Mouse (Mus musculus) MEL (cell line): Measurements from ENCODE around the gene Pgpep1. TPM values are rescaled to one million over a fixed set of nuclear protein-coding genes. Genes with fewer than 3 reads are reported as not detected.

ENCODE experiments used
- DNase-seq: peaks from one replicate; pipeline ENCODE4 v3.0.0; 2011; ENCODE audit warnings: low read depth, low spot score
- H3K27ac ChIP-seq: 2 replicates; pipeline ENCODE4 v1.5.1; 2012; ENCODE audit warnings: low read depth, mild to moderate bottlenecking, control low read depth, low read length, moderate library complexity; ENCODE audit not compliant: control insufficient read depth
- H3K27me3 ChIP-seq, 2 experiments: fragments of 150-350 bp in 1 of 2; sonication (generic) in 1 of 2; 2 replicates each; pipeline ENCODE4 v1.6.1; 2012; ENCODE audit warnings: low read length in 2 of 2, mild to moderate bottlenecking in 2 of 2, improper control_type of control experiment in 1 of 2, moderate library complexity in 1 of 2; ENCODE audit not compliant: insufficient read depth in 2 of 2, control insufficient read depth in 1 of 2
- H3K36me3 ChIP-seq, 2 experiments: 2 replicates each; pipeline ENCODE4 v1.6.1; 2012 to 2014; ENCODE audit warnings: low read length in 2 of 2, improper control_type of control experiment in 1 of 2, inconsistent platforms in 1 of 2, mild to moderate bottlenecking in 1 of 2; ENCODE audit not compliant: insufficient read depth in 2 of 2, control insufficient read depth in 1 of 2
- H3K4me1 ChIP-seq, 2 experiments: fragments of 150-350 bp in 1 of 2; sonication (generic) in 1 of 2; 2 replicates each; pipeline ENCODE4 v1.6.1; 2012; ENCODE audit warnings: low read length in 2 of 2, improper control_type of control experiment in 1 of 2, mild to moderate bottlenecking in 1 of 2; ENCODE audit not compliant: insufficient read depth in 2 of 2, control insufficient read depth in 1 of 2
- H3K4me3 ChIP-seq, 2 experiments: fragments of 150-350 bp in 1 of 2; sonication (generic) in 1 of 2; 2 replicates each; pipeline ENCODE4 v1.5.1; 2012; ENCODE audit warnings: low read depth in 2 of 2, low read length in 2 of 2, mild to moderate bottlenecking in 2 of 2, moderate library complexity in 2 of 2, control low read depth in 1 of 2, improper control_type of control experiment in 1 of 2; ENCODE audit not compliant: control insufficient read depth in 1 of 2, insufficient read depth in 1 of 2
- H3K79me2 ChIP-seq: 2 replicates; pipeline ENCODE4 v1.6.1; 2012; ENCODE audit warnings: mild to moderate bottlenecking, low read length, moderate library complexity; ENCODE audit not compliant: control insufficient read depth, poor library complexity, insufficient read depth
- H3K9ac ChIP-seq: 2 replicates; pipeline ENCODE4 v1.6.1; 2012; ENCODE audit warnings: low read depth, mild to moderate bottlenecking, control low read depth, low read length, moderate library complexity; ENCODE audit not compliant: control insufficient read depth, poor library complexity, severe bottlenecking
- H3K9me3 ChIP-seq: fragments of 150-350 bp; sonication (generic); replicated peaks from 2 replicates; pipeline ENCODE4 v1.6.1; 2012; ENCODE audit warnings: mild to moderate bottlenecking, low read length, improper control_type of control experiment, moderate library complexity; ENCODE audit not compliant: insufficient read depth
- CHD1 ChIP-seq: IDR thresholded peaks from 2 replicates; pipeline ENCODE4 v1.6.1; 2012; ENCODE audit warnings: low read depth, mild to moderate bottlenecking, inconsistent platforms, low read length, improper control_type of control experiment
- CTCF ChIP-seq, 3 experiments: IDR thresholded peaks in 2 of 3; conservative IDR thresholded peaks in 1 of 3; 2 replicates each; pipeline ENCODE4 v1.5.1; 2011 to 2012; ENCODE audit warnings: low read length in 3 of 3, low read depth in 2 of 3, mild to moderate bottlenecking in 2 of 3, improper control_type of control experiment in 1 of 3, inconsistent platforms in 1 of 3, mixed read lengths in 1 of 3, moderate library complexity in 1 of 3; ENCODE audit not compliant: control insufficient read depth in 1 of 3, insufficient read depth in 1 of 3, poor library complexity in 1 of 3, severe bottlenecking in 1 of 3
- E2F4 ChIP-seq: IDR thresholded peaks from 2 replicates; pipeline ENCODE4 v1.6.1; 2011; ENCODE audit warnings: low read depth, low read length, improper control_type of control experiment, borderline replicate concordance
- EP300 ChIP-seq, 2 experiments: IDR thresholded peaks; 2 replicates each; pipeline ENCODE4 v1.6.1; 2011; ENCODE audit warnings: improper control_type of control experiment in 2 of 2, low read length in 2 of 2, low read depth in 1 of 2, mild to moderate bottlenecking in 1 of 2
- ETS1 ChIP-seq: IDR thresholded peaks from 2 replicates; pipeline ENCODE4 v1.6.1; 2012; ENCODE audit warnings: low read depth, mild to moderate bottlenecking, inconsistent platforms, low read length, improper control_type of control experiment, moderate library complexity
- GABPA ChIP-seq: IDR thresholded peaks from 2 replicates; pipeline ENCODE4 v1.6.1; 2012; ENCODE audit warnings: low read depth, mild to moderate bottlenecking, inconsistent platforms, low read length, improper control_type of control experiment, moderate library complexity
- HCFC1 ChIP-seq: IDR thresholded peaks from 2 replicates; pipeline ENCODE4 v1.6.1; 2012; ENCODE audit warnings: low read depth, mild to moderate bottlenecking, inconsistent platforms, low read length, improper control_type of control experiment, moderate library complexity
- JUND ChIP-seq: IDR thresholded peaks from 2 replicates; pipeline ENCODE4 v1.6.1; 2011; ENCODE audit warnings: low read depth, mild to moderate bottlenecking, improper control_type of control experiment, low read length
- KAT2A ChIP-seq: conservative IDR thresholded peaks from 2 replicates; pipeline ENCODE4 v1.6.1; 2012; ENCODE audit warnings: low read depth, low read length, improper control_type of control experiment, inconsistent platforms
- MAFK ChIP-seq: IDR thresholded peaks from 2 replicates; pipeline ENCODE4 v1.6.1; 2011; ENCODE audit warnings: low read depth, mild to moderate bottlenecking, low read length, improper control_type of control experiment, borderline replicate concordance
- MAX ChIP-seq: IDR thresholded peaks from 2 replicates; pipeline ENCODE4 v1.6.1; 2011; ENCODE audit warnings: low read length, improper control_type of control experiment
- MAZ ChIP-seq: IDR thresholded peaks from 2 replicates; pipeline ENCODE4 v1.6.1; 2012; ENCODE audit warnings: low read depth, mild to moderate bottlenecking, inconsistent platforms, low read length, improper control_type of control experiment
- MYB ChIP-seq: IDR thresholded peaks from 2 replicates; pipeline ENCODE4 v1.6.1; 2011; ENCODE audit warnings: mild to moderate bottlenecking, low read depth, low read length, improper control_type of control experiment
- MYC ChIP-seq: IDR thresholded peaks from 2 replicates; pipeline ENCODE4 v1.6.1; 2011; ENCODE audit warnings: low read depth, mild to moderate bottlenecking, low read length, improper control_type of control experiment, moderate library complexity
- NELFE ChIP-seq: IDR thresholded peaks from 2 replicates; pipeline ENCODE4 v1.6.1; 2011; ENCODE audit warnings: low read depth, low read length, improper control_type of control experiment
- POLR2AphosphoS2 ChIP-seq: IDR thresholded peaks from 2 replicates; pipeline ENCODE4 v1.6.1; 2011; ENCODE audit warnings: low read length, improper control_type of control experiment
- RAD21 ChIP-seq: IDR thresholded peaks from 2 replicates; pipeline ENCODE4 v1.6.1; 2011; ENCODE audit warnings: mild to moderate bottlenecking, low read depth, low read length, improper control_type of control experiment
- SIN3A ChIP-seq: IDR thresholded peaks from 2 replicates; pipeline ENCODE4 v1.6.1; 2012; ENCODE audit warnings: low read length, improper control_type of control experiment, inconsistent platforms
- SMC3 ChIP-seq: IDR thresholded peaks from 2 replicates; pipeline ENCODE4 v1.6.1; 2011; ENCODE audit warnings: low read depth, low read length, improper control_type of control experiment
- TAL1 ChIP-seq: IDR thresholded peaks from 2 replicates; pipeline ENCODE4 v1.6.1; 2012; ENCODE audit warnings: mild to moderate bottlenecking, inconsistent platforms, low read length, moderate library complexity, mixed read lengths
- TBP ChIP-seq: IDR thresholded peaks from 2 replicates; pipeline ENCODE4 v1.8.0; 2011; ENCODE audit warnings: low read depth, low read length, improper control_type of control experiment
- USF1 ChIP-seq: IDR thresholded peaks from 2 replicates; pipeline ENCODE4 v1.6.1; 2014; ENCODE audit warnings: low read depth, mild to moderate bottlenecking, inconsistent platforms, low read length, improper control_type of control experiment, moderate library complexity
- USF2 ChIP-seq, 2 experiments: IDR thresholded peaks; 2 replicates each; pipeline ENCODE4 v1.6.1; 2011 to 2012; ENCODE audit warnings: improper control_type of control experiment in 2 of 2, low read length in 2 of 2, borderline replicate concordance in 1 of 2, inconsistent platforms in 1 of 2, low read depth in 1 of 2, mild to moderate bottlenecking in 1 of 2; ENCODE audit not compliant: insufficient read depth in 1 of 2
- ZKSCAN1 ChIP-seq: IDR thresholded peaks from 2 replicates; pipeline ENCODE4 v1.6.1; 2012; ENCODE audit warnings: low read depth, mild to moderate bottlenecking, inconsistent platforms, low read length, improper control_type of control experiment, moderate library complexity
- polyA plus RNA-seq, 2 experiments: library from polyadenylated mRNA; stranded (reverse) in 1 of 2; unstranded in 1 of 2; fragments of >175 nt in 1 of 2; fragments of >200 nt in 1 of 2; gene quantifications; 2 replicates each; pipeline versions ENCODE4 v1.2.1 to v1.2.4; 2012; ENCODE audit warnings: low replicate concordance in 2 of 2, low read depth in 1 of 2; ENCODE audit not compliant: insufficient read length in 2 of 2, insufficient read depth in 1 of 2, missing spikeins in 1 of 2
- total RNA-seq: library from RNA; depleted of rRNA; stranded (reverse); fragments of 300-350 nt; gene quantifications from 2 replicates; pipeline ENCODE4 v1.2.3, GENCODE M21; 2012

Pgpep1 gene
- total and polyA plus RNA-seq, 3 experiments, result 12.6 to 19.5 TPM; not detected in 1

- peaks cover 0 to 5% of the 10 kb centered on the region in 2 experiments for H3K27me3 ChIP-seq
- H3K79me2 ChIP-seq, result no peaks in the 10 kb centered on the region
- H3K9ac ChIP-seq, result no peak overlapping the region
- no peak for TF ChIP-seq JUND
- no peak for TF ChIP-seq MAFK
- TF ChIP-seq ETS1, result no peak
- TF ChIP-seq USF1, result no peak
- TF ChIP-seq EP300 (IDR thresholded peaks at IDR 0.05; ENCODE audit: low read depth in 1 of 2, low read length in 2 of 2), result no peak
- no peak for TF ChIP-seq MYB
- TF ChIP-seq KAT2A, result no peak
- TF ChIP-seq SIN3A, result no peak
- TF ChIP-seq, all 39 proteins: peak for 0
- Histone ChIP-seq H3K4me3 (no peak overlapping the region), H3K27ac (no peak overlapping the region), H3K9me3 (no peaks in the 10 kb centered on the region), H3K36me3 (peaks cover 0 to 3% of the 10 kb centered on the region in 2 experiments; a peak in 2 of 4 replicates), H3K4me1 (peaks cover under 1 to 10% of the 10 kb centered on the region in 2 experiments; a peak in 3 of 4 replicates)
- no peak for DNase-seq
Observed at GRCm38 (mm10) chr8:70689892-70690390, 29.8 kb upstream of the Pgpep1 start.

GRCm38 (mm10) chr8:70688136-70688535, 27.9 kb upstream of the Pgpep1 start:
- H3K9ac ChIP-seq, result no peak overlapping the region
- no peak overlapping the region for H3K4me3 ChIP-seq
- 0 out of 4 replicates have a peak, but pooled peaks cover 0 to under 1% of the 10 kb centered on the region in 2 experiments for H3K4me1 ChIP-seq
- H3K27me3 ChIP-seq, result peaks cover 0 to 8% of the 10 kb centered on the region in 2 experiments
- H3K27ac ChIP-seq, result no peak overlapping the region
- DNase-seq, result no peak
- H3K36me3 ChIP-seq, result no peaks in the 10 kb centered on the region
- no peak for TF ChIP-seq MAX
- TF ChIP-seq E2F4, result no peak
- TF ChIP-seq TAL1, result no peak
- no peak for TF ChIP-seq TBP
- TF ChIP-seq CHD1, result no peak
- H3K9me3 ChIP-seq, result no peaks in the 10 kb centered on the region
- H3K79me2 ChIP-seq, result no peaks in the 10 kb centered on the region

GRCm38 (mm10) chr8:70687576-70687975, 27.4 kb upstream of the Pgpep1 start:
- H3K4me3 ChIP-seq, result no peak overlapping the region
- H3K9ac ChIP-seq, result no peak overlapping the region
- H3K27ac ChIP-seq, result no peak overlapping the region
- TF ChIP-seq RAD21, result no peak
- no peak for TF ChIP-seq SMC3
- no peak for TF ChIP-seq MYC
- TF ChIP-seq HCFC1, result no peak
- TF ChIP-seq E2F4, result no peak
- no peak for TF ChIP-seq GABPA
- TF ChIP-seq NELFE, result no peak
- no peak for TF ChIP-seq MAX
- no peak for TF ChIP-seq USF2 (IDR thresholded peaks at IDR 0.05; ENCODE audit: borderline replicate concordance in 1 of 2, insufficient read depth in 1 of 2, low read depth in 1 of 2, low read length in 2 of 2)
- TF ChIP-seq CTCF (IDR thresholded peaks at IDR 0.05 in 2 of 3, conservative IDR thresholded peaks at IDR 0.05 in 1 of 3; ENCODE audit: control insufficient read depth in 1 of 3, insufficient read depth in 1 of 3, low read depth in 2 of 3, low read length in 3 of 3, poor library complexity in 1 of 3, severe bottlenecking in 1 of 3), result no peak
- TF ChIP-seq MAZ, result no peak
- no peak for TF ChIP-seq POLR2AphosphoS2
- TF ChIP-seq JUND, result no peak
- TF ChIP-seq ZKSCAN1, result no peak
- no peak for TF ChIP-seq CHD1
- no peak for TF ChIP-seq MYB
- TF ChIP-seq TAL1, result no peak
- H3K36me3 ChIP-seq, result no peaks in the 10 kb centered on the region
- DNase-seq, result no peak
- H3K4me1 ChIP-seq, result no peaks in the 10 kb centered on the region
- H3K27me3 ChIP-seq, result peaks cover 0 to 8% of the 10 kb centered on the region in 2 experiments
- no peaks in the 10 kb centered on the region for H3K79me2 ChIP-seq
- no peaks in the 10 kb centered on the region for H3K9me3 ChIP-seq
